ENCODE assay signal across 14 mouse cellular contexts in the genomic region with DNA sequence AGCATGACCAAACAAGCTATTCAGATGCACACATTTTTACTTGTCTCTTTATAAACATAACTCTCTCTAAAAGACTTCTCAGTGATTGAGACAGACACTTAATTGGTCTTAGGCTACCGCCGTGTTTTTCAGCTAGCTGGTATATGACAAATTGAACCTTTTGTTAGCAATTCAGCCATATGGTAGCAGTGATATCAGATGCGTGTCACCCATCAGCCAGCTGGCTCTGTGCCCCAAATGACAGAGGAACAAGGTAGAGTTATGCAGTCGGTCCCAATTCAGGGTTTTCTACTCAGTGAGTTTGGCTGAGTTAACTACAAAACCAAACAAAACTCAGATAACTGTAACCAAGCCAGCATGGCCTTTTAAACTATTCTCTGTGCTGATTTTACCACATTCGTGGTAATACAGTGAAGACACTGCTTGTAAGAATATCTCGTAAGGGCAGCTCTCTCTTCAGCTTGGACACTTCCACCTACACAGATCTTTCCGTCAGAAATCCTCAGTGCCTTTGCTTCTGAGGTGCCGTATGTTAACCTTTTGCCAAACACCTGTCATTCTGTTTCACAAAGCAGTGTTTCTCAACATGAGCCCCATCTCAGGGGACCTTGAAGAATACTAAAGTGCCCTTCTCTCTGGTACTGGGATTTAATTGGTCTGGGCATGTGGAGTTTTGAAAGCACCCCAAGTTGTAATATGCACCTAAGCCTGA.
DNase-seq lines count a peak whose midpoint lies in the region; ATAC-seq and TF ChIP-seq lines count a peak whose summit lies in the region.
"Had no signal": no experiment of that assay in that cellular context is flagged by ENCODE, and none has a peak within 500 bp of the region (broad histone marks: within the 10 kb centered on the region; RNA-seq: fewer than 3 reads in every experiment).

No protein-coding gene starts in this region.

- no peak for TF ChIP-seq CTCF in MEL (IDR thresholded peaks at IDR 0.05 in 2 of 3, conservative IDR thresholded peaks at IDR 0.05 in 1 of 3; ENCODE audit: control insufficient read depth in 1 of 3, insufficient read depth in 1 of 3, low read depth in 2 of 3, low read length in 3 of 3, poor library complexity in 1 of 3, severe bottlenecking in 1 of 3)

- TF ChIP-seq POLR2A in MEL (IDR thresholded peaks at IDR 0.05; ENCODE audit: control insufficient read depth in 1 of 2, insufficient read depth in 1 of 2, low read depth in 1 of 2, low read length in 2 of 2, poor library complexity in 1 of 2), result no peak

- H3K4me3 ChIP-seq in MEL (ENCODE audit: control insufficient read depth in 1 of 2, insufficient read depth in 1 of 2, low read depth in 2 of 2, low read length in 2 of 2), result no peak overlapping the region
- no peak overlapping the region for H3K4me3 ChIP-seq in hindbrain, embryonic 16.5 days (ENCODE audit: low read length)
- H3K4me3 ChIP-seq: kidney, embryonic 15.5 days; myocyte had no signal

- no peak for TF ChIP-seq RAD21 in MEL (IDR thresholded peaks at IDR 0.05; ENCODE audit: low read depth, low read length)

- no peaks in the 10 kb centered on the region for H3K9me3 ChIP-seq in MEL (replicated peaks; ENCODE audit: insufficient read depth, low read length)
- H3K9me3 ChIP-seq in hindbrain, embryonic 16.5 days (ENCODE audit: control insufficient read depth, low read length), result no peaks in the 10 kb centered on the region
- H3K9me3 ChIP-seq: kidney, embryonic 15.5 days had no signal

- peaks cover 5 to 14% of the 10 kb centered on the region in 2 experiments for H3K4me1 ChIP-seq in MEL (ENCODE audit: control insufficient read depth in 1 of 2, insufficient read depth in 2 of 2, low read length in 2 of 2)
- no peaks in the 10 kb centered on the region for H3K4me1 ChIP-seq in hindbrain, embryonic 16.5 days (ENCODE audit: control insufficient read depth, insufficient read depth, low read depth, low read length)

- H3K9ac ChIP-seq in MEL (ENCODE audit: control insufficient read depth, low read depth, low read length, poor library complexity, severe bottlenecking), result no peak overlapping the region
- no peak overlapping the region for H3K9ac ChIP-seq in hindbrain, embryonic 16.5 days (ENCODE audit: low read depth, low read length)
- H3K9ac ChIP-seq: kidney, embryonic 15.5 days; liver, embryonic 14.5 days had no signal

- no peaks in the 10 kb centered on the region for H3K27me3 ChIP-seq in MEL (ENCODE audit: control insufficient read depth in 1 of 2, insufficient read depth in 2 of 2, low read length in 2 of 2)
- no peaks in the 10 kb centered on the region for H3K27me3 ChIP-seq in hindbrain, embryonic 16.5 days (replicated peaks; ENCODE audit: control insufficient read depth, insufficient read depth, low read length)
- H3K27me3 ChIP-seq: kidney, embryonic 15.5 days had no signal

- 47% methylated on average over 8 of the region's 8 CpGs for WGBS in hindbrain, embryonic 16.5 days

- no peak overlapping the region for H3K4me2 ChIP-seq in hindbrain, embryonic 16.5 days (ENCODE audit: low read length)
- H3K4me2 ChIP-seq: kidney, embryonic 15.5 days had no signal

- H3K36me3 ChIP-seq in MEL (ENCODE audit: control insufficient read depth in 1 of 2, insufficient read depth in 2 of 2, low read length in 2 of 2), result peaks cover 0 to 14% of the 10 kb centered on the region in 2 experiments; a peak in 2 of 4 replicates
- H3K36me3 ChIP-seq in hindbrain, embryonic 16.5 days (ENCODE audit: control insufficient read depth, insufficient read depth, low read length), result no peaks in the 10 kb centered on the region

- TF ChIP-seq EP300 in MEL (IDR thresholded peaks at IDR 0.05; ENCODE audit: low read depth in 1 of 2, low read length in 2 of 2), result peak; percentile 49 to 67; a peak in 3 of 4 replicates

- H3K27ac ChIP-seq in MEL (ENCODE audit: control insufficient read depth, low read depth, low read length), result peak overlapping the region; percentile 35; the same call in 1 of the 2 replicates
- no peak overlapping the region for H3K27ac ChIP-seq in hindbrain, embryonic 16.5 days (ENCODE audit: low read depth, low read length)
- H3K27ac ChIP-seq: kidney, embryonic 15.5 days; liver, embryonic 14.5 days; macrophage had no signal

- ATAC-seq in hindbrain, embryonic 16.5 days, result peak; percentile 63

- no peaks in the 10 kb centered on the region for H3K79me2 ChIP-seq in MEL (ENCODE audit: control insufficient read depth, insufficient read depth, low read length, poor library complexity)

- DNase-seq in adrenal gland, adult 2 months, result peak; percentile 31
- no peak for DNase-seq in adrenal gland, postnatal 4 days (ENCODE audit: low spot score in 2 of 2)
- peak; percentile 80 for DNase-seq in MEL (ENCODE audit: low read depth, low spot score)
- peak; percentile 94 for DNase-seq in cerebellum, adult 9-11 months
- no peak for DNase-seq in frontal cortex, postnatal 36 days (ENCODE audit: low spot score in 2 of 2)
- no peak for DNase-seq in urinary bladder, adult 2 months (ENCODE audit: low spot score)
- no peak for DNase-seq in frontal cortex, postnatal 10 days (ENCODE audit: low spot score in 2 of 2)
- DNase-seq: heart, adult 18-20 months; heart, postnatal 4 days had no signal

TF ChIP-seq in MEL, 35 proteins besides CTCF, POLR2A, EP300 and RAD21:
- TF ChIP-seq CHD2 (IDR thresholded peaks at IDR 0.05; ENCODE audit: low read length) (no peak), TCF12 (IDR thresholded peaks at IDR 0.05; ENCODE audit: low read depth, low read length) (peak; percentile 59; the same call in 1 of the 2 replicates), USF1 (IDR thresholded peaks at IDR 0.05; ENCODE audit: low read depth, low read length) (no peak), MXI1 (IDR thresholded peaks at IDR 0.05; ENCODE audit: low read depth, low read length) (peak; percentile 55; the same call in 1 of the 2 replicates), GATA1 (IDR thresholded peaks at IDR 0.05; ENCODE audit: low read depth, low read length) (peak; percentile 66), SIN3A (IDR thresholded peaks at IDR 0.05; ENCODE audit: low read length) (peak; percentile 79; the same call in 1 of the 2 replicates), ETS1 (IDR thresholded peaks at IDR 0.05; ENCODE audit: low read depth, low read length) (peak; percentile 89), MAX (IDR thresholded peaks at IDR 0.05; ENCODE audit: low read length) (0 out of 2 replicates have a peak, but pooled peaks have one; percentile 34), MAZ (IDR thresholded peaks at IDR 0.05; ENCODE audit: low read depth, low read length) (no peak), BHLHE40 (IDR thresholded peaks at IDR 0.05; ENCODE audit: borderline replicate concordance, low read depth, low read length) (0 out of 2 replicates have a peak, but pooled peaks have one; percentile 16), USF2 (IDR thresholded peaks at IDR 0.05; ENCODE audit: borderline replicate concordance in 1 of 2, insufficient read depth in 1 of 2, low read depth in 1 of 2, low read length in 2 of 2) (no peak), RCOR1 (IDR thresholded peaks at IDR 0.05; ENCODE audit: low read depth, low read length) (0 out of 2 replicates have a peak, but pooled peaks have one; percentile 24), GABPA (IDR thresholded peaks at IDR 0.05; ENCODE audit: low read depth, low read length) (no peak), POLR2AphosphoS5 (IDR thresholded peaks at IDR 0.05; ENCODE audit: borderline replicate concordance, low read depth, low read length) (no peak), TAL1 (IDR thresholded peaks at IDR 0.05; ENCODE audit: low read length) (peak; percentile 8; the same call in 1 of the 2 replicates), MYC (IDR thresholded peaks at IDR 0.05; ENCODE audit: low read depth, low read length) (0 out of 2 replicates have a peak, but pooled peaks have one; percentile 31)

Comparison
In these comparisons a context has a peak if more than half of its experiments do, and no peak if none do; other contexts are left out.
1. DNase-seq: peak in adrenal gland, adult 2 months (single experiment), MEL (single experiment) and cerebellum, adult 9-11 months (single experiment); none in adrenal gland, postnatal 4 days (0 of 2), frontal cortex, postnatal 36 days (0 of 2), urinary bladder, adult 2 months (single experiment) and frontal cortex, postnatal 10 days (0 of 2).